Mouse (Mus musculus): Measurements from ENCODE around the gene Pacs2. TPM values are rescaled to one million over a fixed set of nuclear protein-coding genes. Genes with fewer than 3 reads are reported as not detected.

Pacs2 gene
- 10 to 100 TPM; 24.7 to 40.2 TPM for polyA plus RNA-seq (2017; shearing (Covaris generic))

DNA sequence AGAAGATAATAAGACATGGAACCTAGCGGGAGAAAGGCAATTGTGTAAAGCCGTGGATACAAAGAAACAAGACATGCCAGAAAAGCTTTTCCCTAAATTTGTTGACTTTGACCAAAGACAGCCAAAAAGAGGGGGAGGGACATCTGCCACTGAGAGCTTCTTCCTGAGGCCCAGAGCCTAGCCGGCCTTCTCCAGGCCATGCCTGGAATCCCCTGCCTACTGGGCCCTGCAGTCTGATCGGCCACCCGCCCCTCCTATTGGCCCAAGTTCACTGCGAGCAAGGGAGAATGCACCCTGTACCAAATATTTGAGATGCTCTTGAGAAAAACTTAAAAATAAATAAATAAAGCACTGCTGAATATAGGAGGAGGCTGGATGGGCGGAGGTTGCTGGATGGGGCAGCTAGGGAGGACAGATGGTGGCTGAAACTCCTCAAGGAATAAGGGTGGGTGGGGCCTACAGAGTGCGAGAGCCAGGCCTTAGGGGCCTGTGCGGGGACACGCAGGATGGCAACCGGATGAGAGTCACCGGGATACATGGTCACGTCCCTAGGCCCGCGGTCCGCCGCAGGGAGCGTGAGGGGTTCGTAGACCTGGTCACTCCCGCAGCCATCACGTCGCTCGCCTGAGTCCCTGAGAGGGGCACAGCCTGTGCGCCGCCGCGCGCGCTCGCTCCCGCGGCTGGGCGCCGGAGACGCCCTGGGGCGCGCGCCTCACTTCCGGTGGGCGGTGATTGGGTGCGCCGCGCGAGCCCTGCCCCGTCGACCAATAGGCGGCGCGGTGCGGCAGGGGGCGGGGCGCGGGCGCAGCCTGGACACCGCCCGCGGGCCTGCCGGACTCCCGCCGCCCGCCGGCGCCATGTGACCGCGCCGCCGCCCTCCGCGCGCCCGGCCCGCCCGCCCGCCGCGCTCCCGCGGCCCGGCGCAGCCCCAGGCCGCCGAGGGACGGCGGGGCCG lies at the start of gene Pacs2:
Gene Pacs2 (plus strand): TSS at position 905 of the 955 bp plus-strand sequence.

DNA sequence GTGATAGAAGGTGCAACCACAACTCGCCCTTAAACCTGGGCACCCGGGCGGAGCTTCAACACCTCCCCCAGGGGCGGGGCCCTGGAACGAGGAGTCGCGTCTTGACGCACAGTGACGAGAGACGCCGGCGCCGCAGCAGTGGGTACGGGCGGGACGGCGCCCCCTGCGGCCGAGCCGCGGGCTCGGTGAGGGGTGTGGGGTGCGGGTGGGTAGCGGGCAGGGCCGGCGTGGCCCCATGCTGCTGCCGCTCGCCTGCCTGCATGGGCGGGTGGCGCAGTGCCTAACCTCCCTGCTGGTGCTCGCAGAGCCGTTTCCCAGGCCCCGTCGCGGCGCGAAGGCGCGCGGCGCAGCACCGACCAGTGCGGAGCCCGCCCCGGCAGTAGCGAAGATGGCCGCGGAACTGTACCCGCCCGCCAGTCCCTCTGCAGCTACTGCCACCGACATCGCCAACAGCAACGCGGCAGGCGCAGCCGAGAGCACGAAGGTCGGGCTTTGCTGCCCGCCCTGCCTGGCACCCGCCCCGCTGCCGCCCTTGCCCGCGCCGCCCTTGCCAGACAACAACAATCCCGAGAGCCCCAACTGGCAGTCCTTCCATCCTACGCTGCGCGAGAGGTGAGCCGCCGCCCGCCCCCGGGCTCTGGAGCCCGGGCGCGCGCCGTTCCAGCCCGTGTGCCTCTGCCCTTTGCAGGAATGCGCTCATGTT lies 37.8 kb upstream of the Pacs2 start, which contains the start of gene Btbd6:
Gene Btbd6 (plus strand): TSS at position 112 of the 703 bp plus-strand sequence.

DNA sequence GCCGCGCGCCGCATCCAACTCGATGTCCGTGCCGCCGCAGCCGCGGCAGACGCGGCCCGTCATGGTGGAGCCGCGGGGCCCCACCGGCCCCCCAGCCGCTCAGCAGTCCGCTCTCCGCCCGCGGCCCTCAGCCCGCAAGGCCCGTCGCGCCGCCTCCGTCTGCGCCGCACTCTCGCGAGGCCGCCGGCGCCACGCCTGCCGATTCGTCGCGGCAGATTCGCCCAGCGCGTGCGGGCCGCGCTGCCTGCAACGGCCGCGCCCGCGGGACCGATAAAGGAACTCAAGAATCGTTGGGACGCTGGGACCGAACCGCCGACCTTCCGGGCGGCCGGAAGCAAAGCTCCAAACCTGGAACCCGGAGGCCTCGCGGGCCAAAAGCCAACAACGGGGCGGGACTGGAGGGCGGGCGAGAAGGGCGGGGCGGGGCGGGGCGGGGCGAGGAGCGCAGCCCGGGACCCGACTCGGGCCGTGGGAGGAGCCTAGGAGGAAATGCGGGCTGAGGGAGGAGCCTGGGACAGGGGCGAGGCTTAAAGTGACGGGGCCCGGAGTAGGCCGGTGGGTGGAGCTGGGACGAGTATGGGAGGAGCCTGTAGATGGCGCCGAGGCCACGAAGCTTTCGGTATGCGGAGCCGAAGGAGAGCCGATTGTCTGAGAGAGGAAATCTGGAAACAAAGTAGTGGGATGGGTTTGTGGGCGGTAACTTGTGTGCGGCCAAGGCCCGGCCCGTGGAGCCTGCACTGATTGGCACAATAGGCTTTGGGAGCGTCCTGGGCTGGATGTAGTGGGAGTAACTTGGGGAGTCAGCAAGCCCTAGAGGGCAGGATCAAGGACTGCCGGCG lies 13.8 kb upstream of the Pacs2 start, which contains the start of gene Brf1:
Gene Brf1 (minus strand): TSS at position 411 of the 839 bp plus-strand sequence.

DNA sequence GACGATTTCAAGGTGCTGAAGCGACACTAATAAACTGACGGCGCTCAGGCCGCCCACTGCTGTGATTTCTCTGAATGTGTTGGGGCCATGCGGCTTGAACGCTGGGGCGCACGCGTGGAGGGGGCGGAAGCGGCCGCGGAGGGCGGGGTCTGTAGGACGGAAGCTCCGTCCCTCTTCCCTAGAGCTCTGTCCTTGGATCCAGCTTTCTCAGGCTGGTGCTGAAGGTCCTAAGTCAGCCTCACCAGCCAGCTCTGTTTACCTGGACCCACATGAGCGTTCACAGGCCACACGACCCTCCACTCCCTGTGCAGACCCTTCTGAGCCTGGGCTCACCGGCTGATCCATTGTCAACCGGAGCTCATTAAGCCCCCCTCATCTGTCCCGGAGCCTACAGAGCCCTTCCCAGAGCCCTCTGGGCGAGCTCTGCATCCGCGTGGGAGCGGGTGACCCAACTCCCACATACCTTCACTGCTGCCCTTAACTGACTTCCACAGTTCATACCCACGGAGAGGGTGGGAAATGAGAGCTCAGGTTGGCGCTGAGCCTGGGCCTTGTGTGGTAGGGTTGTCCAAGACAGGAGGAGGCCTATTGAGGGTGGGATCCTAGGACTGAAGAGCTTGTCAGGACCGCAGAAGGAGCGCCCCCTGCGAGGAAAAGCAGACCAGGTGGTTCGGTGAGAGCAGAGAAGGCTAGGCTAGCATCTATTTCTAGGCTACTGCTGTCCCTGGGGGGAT lies 60.2 kb downstream of the Pacs2 start, which contains the start of gene Tex22:
Gene Tex22 (plus strand): TSS at position 174 of the 734 bp plus-strand sequence.

DNA sequence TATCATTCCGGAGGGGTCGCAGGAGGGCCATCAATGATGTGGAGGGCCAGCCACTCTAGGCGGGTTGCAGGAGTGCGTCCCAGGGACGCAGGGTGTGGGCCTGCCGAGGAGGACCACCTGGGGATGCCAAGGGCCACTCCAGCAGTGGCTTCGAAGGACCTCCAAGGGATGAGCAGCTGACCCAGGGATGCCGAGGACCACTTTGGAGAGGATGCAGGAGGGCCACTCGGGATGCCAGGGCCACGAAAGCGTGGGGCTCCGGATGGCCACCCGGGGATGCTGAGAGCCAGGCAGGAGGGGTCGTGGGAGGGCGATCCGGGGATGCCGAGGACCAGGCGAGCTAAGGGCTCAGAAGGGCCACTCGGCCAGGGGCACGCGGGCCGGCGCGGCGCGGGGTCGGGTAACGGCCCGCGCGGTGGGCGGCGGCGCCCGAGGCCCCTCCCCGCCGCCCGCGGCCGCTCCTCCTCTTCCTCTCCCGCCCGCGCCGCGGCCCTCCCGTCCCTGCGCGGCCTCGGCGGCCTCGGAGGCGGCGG lies 83.5 kb downstream of the Pacs2 start, which contains the start of gene Mta1:
Gene Mta1 (plus strand): TSS at position 530 of the 533 bp plus-strand sequence.

Other genes with a start within 250 kb of the Pacs2 start
- not detected for gene Ahnak2, start 211.9 kb upstream of the Pacs2 start, polyA plus RNA-seq (2017; shearing (Covaris generic))
- under 1 TPM in 1 of 2 experiments, not detected in 1; 0.82 TPM for gene Clba1, start 205.6 kb upstream of the Pacs2 start, polyA plus RNA-seq (2017; shearing (Covaris generic))
- gene Cdca4, start 185.1 kb upstream of the Pacs2 start, polyA plus RNA-seq (2017; shearing (Covaris generic)), result 10 to 100 TPM; 69.2 to 88.8 TPM
- gene Gpr132, start 146.3 kb upstream of the Pacs2 start, polyA plus RNA-seq (2017; shearing (Covaris generic)), result 10 to 100 TPM; 32.3 to 44.6 TPM
- 1 to 10 TPM; 2.0 to 2.2 TPM for gene Jag2, start 84.7 kb upstream of the Pacs2 start, polyA plus RNA-seq (2017; shearing (Covaris generic))
- 10 to 100 TPM; 33.2 to 42.5 TPM for gene Nudt14, start 72.4 kb upstream of the Pacs2 start, polyA plus RNA-seq (2017; shearing (Covaris generic))
- 10 to 100 TPM; 48.9 to 59.9 TPM for gene Btbd6, start 38.0 kb upstream of the Pacs2 start, polyA plus RNA-seq (2017; shearing (Covaris generic))
- gene Brf1, start 13.8 kb upstream of the Pacs2 start, polyA plus RNA-seq (2017; shearing (Covaris generic)), result 100 to 1,000 TPM; 160 to 184 TPM
- 1 to 10 TPM in 1 of 2 experiments, under 1 TPM in 1; 0.33 to 1.5 TPM for gene Tex22, start 60.0 kb downstream of the Pacs2 start, polyA plus RNA-seq (2017; shearing (Covaris generic))
- 10 to 100 TPM; 32.3 to 32.7 TPM for gene Mta1, start 83.8 kb downstream of the Pacs2 start, polyA plus RNA-seq (2017; shearing (Covaris generic))
- 1 to 10 TPM; 7.2 to 8.2 TPM for gene Crip2, start 125.7 kb downstream of the Pacs2 start, polyA plus RNA-seq (2017; shearing (Covaris generic))
- gene Crip1, start 131.8 kb downstream of the Pacs2 start, polyA plus RNA-seq (2017; shearing (Covaris generic)), result 1,000 to 10,000 TPM in 1 of 2 experiments, 100 to 1,000 TPM in 1; 866 to 1,646 TPM
- 10 to 100 TPM in 1 of 2 experiments, 1 to 10 TPM in 1; 5.6 to 16.2 TPM for gene Tedc1, start 141.9 kb downstream of the Pacs2 start, polyA plus RNA-seq (2017; shearing (Covaris generic))
- under 1 TPM in 1 of 2 experiments, not detected in 1; 0.33 TPM for gene Tmem121, start 171.4 kb downstream of the Pacs2 start, polyA plus RNA-seq (2017; shearing (Covaris generic))

Data from inflammation-experienced regulatory T-cells (primary cell).